Mouse (Mus musculus): Measurements from ENCODE around the gene Gpha2. TPM values are rescaled to one million over a fixed set of nuclear protein-coding genes. Genes with fewer than 3 reads are reported as not detected.

The Gpha2 gene
- total RNA-seq, 2 experiments from 2014 or later: not detected

DNA sequence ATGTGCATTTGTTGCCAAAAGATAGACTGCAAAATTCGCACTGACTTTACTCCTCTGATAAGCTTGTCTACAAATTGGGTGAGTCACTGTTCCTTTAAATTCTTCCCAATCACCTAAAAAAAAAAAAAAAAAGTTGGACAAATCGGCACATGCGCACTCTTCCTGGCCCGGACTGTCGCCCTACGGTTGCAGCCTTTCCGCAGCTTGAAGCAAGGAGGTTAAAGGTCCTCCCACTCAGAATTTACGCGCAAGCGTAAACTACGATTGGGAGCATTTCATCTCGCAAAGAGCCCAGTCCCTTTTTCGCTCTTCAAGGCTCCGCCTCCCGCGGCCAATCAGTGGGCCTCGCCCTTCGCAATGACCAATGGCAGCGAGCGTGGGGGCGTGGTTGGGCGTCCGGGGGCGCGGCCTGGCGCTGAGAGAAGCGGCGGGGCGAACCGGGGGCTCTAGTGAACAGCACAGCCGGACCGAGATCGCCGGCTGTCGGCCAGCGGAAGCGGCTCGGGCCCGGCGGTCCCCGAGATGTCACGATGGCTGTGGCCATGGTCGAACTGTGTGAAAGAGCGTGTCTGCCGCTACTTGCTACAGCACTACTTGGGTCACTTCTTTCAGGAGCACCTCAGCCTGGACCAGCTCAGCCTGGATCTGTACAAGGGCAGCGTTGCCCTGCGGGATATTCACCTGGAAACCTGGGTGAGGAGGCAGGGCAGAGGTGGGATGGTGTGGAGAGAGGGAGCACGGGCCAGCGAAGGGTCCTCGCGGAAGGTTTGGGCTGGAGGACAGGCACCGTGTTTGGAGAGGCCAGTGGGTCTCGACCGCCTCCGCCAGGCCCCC is 15.3 kb downstream of the Gpha2 start, which contains the start of gene Atg2a:
Atg2a (plus strand) TSS at position 395 of the 834 bp plus-strand sequence.
- DNase-seq: peak; percentile 97
- intact Hi-C loops (cut with DNase I): loop anchor here (5.0 kb wide), 1 partner anchor 179 kb away; the partner anchor contains the start of gene Znhit2

DNA sequence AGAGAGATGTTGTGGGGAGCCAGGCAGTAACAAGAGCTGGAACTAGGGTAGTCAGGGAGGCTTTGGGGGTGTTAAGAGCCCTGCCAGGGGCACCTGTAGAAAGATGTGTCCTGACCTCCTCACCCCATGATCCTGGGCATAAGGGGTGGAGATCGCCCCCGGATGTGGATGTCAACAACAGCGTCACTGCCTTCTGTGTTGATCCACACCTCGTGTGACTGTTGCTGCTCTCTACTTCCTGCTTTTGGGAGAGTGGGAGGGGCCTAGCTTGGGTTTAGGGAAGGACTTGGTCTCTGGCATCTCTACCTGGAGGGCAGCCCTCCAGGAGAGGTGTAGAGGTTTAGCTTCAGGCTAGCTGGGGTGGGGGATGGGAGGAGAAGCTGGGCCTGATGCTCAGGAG is 16.1 kb downstream of the Gpha2 start:
- peak in 1 of 2 experiments; percentile 45 for DNase-seq
- intact Hi-C loops (cut with DNase I): loop anchor here (5.0 kb wide), 1 partner anchor 180 kb away; the partner anchor contains the start of gene Znhit2

DNA sequence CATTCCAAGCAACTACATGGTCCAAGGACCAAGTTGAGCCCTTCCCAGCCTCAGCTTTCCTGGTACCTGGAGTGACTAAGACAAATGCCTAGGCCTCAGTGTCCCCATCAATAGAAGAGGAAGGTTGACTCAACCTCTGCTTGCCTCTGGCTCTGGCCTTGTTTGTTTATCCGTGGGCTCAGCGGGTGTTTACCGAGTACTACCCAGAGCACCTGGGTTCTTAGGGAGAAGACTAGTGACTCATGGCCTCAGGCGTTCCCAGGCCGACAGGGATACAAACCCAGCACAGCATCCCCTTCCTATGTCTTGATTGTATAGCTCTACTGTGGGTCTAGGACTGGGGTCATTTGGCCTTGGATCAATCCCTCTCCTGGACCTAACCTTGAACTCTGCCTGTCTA is 17.0 kb downstream of the Gpha2 start:
- intact Hi-C loops (cut with DNase I): loop anchor here (5.0 kb wide), 1 partner anchor 181 kb away; the partner anchor contains the start of gene Znhit2
- DNase-seq: no peak

DNA sequence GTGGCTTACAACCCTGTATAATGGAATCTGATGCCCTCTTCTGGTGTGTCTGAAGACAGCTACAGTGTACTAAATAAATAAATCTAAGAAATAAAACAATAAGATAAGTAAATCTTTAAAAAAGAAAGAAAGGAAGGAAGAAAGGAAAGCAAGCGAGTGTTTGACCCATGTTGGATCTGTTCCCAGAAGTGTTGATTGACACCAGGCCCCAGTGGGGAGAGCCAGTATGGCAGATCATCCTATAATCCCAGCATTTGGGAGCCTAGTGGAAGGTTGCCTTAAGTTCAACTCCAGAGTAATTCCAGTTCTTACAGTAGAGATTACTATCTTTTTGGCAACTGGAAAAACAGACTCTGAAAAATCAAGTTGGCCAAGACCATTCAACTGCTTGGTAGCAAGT is 19.6 kb downstream of the Gpha2 start:
- intact Hi-C loops (cut with DNase I): loop anchor here (2.0 kb wide), 1 partner anchor 699 kb away; no protein-coding TSS in a partner anchor
- DNase-seq: no peak

DNA sequence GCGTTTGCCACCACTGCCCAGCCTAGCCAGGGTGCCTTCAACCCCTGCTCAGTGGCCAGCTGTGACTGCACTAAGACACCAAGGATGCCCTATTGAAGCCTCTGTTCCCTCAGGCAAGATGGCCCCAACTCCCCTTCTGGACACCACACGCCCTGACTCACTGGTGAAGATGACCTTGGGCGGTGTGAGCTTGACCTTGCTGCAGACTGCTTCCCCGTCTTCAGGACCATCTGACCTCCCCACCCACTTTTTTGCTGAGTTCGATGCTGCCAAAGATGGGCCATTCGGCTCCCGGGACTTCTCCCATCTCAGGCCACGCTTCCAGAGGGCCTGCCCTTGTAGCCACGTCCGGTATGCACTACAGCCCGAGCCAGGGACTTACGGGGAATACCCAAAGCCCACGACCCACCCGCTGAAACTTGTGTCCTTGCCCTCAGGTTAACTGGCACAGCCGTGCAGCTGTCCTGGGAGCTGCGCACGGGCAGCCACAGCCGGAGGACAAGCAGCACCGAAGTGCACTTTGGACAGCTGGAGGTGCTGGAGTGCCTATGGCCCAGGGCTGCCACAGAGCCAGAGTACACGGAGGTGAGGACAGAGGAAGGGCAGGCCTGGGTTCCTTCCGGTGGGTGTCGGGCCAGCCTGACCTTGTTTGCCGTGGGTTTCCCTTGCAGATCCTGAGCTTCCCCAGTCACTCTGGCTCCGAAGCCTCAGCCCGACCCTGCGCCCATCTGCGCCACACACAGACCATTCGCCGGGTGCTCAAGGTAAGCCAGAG is 21.5 kb downstream of the Gpha2 start:
- intact Hi-C loops (cut with DNase I): no loop called here
- DNase-seq: no peak

DNA sequence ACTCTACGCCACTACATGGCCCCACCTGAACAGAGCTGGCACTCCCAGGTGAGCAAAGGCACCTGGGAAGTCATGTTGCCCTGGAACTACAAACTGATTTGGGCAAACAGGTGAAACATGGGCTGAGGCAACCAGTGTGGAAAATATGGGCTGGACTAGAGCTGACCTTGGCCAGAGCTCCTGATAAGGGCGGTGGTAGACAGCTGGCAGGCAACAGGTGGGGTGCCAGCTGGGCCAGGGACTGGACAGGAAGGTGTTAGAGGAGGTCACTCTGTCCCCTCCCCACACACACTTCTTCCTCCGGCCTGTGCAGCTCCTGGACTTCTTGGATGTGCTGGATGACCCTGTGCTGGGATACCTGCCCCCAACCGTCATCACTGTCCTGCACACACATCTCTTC is 26.8 kb downstream of the Gpha2 start:
- intact Hi-C loops (cut with DNase I): no loop called here

DNA sequence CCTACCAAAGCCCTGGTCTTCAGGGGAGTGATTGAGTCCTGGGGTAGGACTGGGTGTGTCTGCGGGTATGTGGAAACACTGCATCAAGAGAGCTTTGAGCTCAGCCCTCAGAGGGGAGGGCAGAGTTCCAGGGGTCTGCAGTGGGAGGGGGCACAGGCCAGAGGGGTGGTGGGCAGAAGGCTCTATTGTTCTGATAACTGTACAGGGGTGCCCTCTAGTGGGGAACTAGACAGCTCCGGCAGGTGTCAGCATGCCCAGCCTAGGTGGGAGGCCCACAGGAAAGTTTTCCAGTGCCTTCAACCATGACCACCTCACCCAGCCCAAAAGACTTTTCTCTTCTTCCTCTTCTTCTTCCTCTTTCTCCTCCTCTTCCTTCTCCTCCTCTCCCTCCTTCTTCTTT is 34.2 kb downstream of the Gpha2 start:
- intact Hi-C loops (cut with DNase I): no loop called here
- DNase-seq: no peak

More for the DNA sequence above, 26.8 kb downstream of the Gpha2 start:
- no peak for DNase-seq

DNA sequence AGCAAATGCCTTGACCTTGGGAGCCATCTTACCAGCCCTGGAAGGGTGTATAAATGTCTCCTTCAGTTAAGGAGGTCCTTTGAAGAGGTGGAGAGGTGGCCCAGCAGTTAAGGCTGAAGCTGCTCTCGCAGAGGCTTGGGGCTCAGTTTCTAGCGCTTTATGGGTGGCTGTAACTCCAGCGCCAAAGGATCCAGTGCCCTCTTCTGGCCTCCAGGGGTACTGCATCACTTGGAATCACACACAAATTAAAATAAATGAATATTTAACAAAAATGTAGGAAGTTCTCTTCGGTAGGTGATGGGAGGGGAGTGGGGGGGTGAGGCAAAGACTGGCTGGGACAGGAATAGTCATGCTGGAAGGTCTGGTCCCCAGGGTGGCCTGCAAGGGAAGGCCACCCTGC is 34.8 kb downstream of the Gpha2 start:
- intact Hi-C loops (cut with DNase I): no loop called here
- DNase-seq: no peak

DNA sequence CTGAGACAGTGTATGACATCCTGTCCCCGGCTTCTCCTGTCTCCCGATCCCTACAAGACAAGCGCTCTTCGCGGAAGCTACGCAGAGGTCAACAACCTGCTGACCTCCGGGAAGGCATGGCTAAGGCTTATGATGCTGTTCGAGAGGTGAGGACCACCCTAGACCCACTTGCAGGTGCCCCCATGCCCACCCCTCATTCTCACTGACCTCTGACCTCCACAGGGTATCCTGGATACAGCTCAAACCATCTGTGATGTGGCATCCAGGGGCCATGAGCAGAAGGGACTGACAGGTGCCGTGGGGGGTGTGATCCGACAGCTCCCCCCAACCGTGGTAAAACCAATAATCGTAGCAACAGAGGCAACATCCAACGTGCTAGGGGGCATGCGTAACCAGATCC is 35.2 kb downstream of the Gpha2 start:
- DNase-seq: no peak
- intact Hi-C loops (cut with DNase I): no loop called here

DNA sequence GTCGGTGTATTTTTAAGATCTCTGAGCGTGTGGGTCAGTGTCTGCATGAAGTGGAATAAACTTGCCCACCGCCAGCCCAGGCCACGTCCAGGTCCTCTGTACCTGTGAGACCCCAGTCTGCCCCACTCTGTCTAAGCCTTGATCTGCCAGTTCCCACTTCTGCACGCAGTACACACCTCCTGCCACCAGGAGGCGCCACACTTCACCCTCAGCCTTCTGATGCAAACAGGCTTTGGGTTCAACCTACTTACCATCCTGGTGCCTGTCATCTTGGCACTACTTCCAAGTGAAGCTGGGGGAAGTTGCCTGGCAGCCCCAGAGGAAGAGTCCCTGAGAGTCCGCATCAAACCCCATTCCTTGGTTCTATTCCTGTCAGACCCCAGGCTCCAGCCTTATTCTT is 36.0 kb downstream of the Gpha2 start:
- DNase-seq: peak; percentile 77 to 82
- intact Hi-C loops (cut with DNase I): loop anchor here (2.0 kb wide), 1 partner anchor 69 kb away; no protein-coding TSS in a partner anchor

DNA sequence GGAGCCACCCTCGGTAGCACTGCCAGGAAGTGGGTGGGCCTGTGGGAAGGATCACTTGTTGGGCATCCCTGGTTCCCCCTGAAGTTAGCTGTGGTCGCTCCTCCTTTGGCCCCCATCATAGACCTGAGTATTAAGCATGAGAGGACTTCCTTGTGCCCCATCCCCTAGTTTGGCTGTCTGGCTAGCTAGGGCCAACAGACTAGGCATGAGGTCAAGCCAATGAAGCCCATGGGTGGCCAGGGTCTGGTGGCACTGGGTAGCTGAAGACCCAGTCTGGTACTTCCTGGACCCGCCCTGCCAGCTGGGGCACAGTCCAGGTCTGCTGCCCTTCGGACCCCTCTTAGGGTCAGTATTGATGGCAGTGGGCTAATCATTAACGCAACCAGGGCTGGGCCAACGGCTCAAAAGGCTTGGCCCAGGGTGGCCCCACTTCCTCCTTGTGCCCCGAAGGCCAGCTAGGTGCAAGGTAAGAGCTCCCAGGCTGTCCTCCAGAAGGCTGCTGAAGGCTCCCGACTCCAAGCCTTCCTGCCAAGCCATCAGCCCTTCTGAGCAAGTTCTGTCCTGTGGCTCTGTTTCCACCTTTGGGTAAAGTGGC is 36.8 kb downstream of the Gpha2 start:
- intact Hi-C loops (cut with DNase I): loop anchor here (2.0 kb wide), 1 partner anchor 68 kb away; no protein-coding TSS in a partner anchor
- DNase-seq: no peak

DNA sequence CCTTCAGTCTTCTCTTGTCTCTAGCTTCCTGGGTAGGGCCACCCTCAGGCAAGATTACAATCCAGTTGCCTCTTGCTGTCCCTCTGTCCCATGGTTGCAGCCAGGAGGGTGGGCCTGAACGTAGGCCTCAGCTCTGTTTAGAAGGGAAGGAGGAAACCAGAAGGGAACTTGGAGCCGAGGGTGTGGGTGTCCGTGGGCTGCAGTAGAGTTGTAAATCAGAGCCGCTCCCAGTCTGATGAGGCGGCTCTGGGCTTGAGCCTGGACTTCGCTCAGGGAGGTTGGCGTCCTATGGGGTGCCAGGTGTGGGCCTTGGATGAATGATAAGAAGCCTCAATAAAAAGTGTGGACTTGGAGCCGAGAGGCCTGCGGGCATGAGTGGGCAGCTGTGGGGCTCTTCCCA is 38.0 kb downstream of the Gpha2 start:
- no peak for DNase-seq
- intact Hi-C loops (cut with DNase I): no loop called here

DNA sequence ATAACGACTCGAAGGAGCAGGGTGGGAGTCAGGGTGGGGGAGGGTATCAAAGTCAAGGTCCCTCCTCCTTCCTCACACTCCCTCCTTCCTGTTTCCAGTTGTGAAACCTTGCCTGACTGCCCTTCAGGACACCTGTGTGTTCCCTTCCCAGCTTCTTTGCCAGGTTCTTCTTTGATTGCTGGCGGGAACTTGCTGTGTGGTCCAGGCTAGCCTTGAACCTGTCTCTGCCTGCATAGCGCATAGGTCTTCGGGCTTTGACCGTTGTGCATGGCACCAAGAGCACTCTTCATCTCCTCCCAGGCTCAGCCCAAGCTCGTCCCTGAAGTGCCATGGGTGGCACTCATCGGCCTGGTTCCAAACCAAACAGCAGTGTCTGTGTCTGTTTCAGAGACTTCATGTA is 38.8 kb downstream of the Gpha2 start:
- intact Hi-C loops (cut with DNase I): no loop called here
- DNase-seq: no peak

DNA sequence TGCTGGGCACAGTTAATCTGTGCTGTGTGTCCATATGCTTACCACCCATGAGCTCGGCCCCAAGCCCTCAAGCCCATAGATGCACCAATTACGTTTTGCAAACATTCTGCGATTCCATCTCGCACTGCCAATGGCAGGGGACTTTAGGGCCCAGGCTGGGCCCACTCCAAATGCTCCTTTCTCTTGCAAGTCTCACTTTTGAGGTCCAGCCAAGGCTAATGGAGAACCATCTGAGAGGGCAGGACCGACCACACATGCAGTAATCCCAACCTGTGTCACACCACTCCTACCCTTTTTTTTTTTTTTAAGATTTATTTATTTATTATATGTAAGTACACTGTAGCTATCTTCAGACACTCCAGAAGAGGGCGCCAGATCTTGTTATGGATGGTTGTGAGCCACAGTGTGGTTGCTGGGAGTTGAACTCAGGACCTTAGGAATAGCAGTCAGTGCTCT is 39.6 kb downstream of the Gpha2 start:
- intact Hi-C loops (cut with DNase I): no loop called here
- no peak for DNase-seq

DNA sequence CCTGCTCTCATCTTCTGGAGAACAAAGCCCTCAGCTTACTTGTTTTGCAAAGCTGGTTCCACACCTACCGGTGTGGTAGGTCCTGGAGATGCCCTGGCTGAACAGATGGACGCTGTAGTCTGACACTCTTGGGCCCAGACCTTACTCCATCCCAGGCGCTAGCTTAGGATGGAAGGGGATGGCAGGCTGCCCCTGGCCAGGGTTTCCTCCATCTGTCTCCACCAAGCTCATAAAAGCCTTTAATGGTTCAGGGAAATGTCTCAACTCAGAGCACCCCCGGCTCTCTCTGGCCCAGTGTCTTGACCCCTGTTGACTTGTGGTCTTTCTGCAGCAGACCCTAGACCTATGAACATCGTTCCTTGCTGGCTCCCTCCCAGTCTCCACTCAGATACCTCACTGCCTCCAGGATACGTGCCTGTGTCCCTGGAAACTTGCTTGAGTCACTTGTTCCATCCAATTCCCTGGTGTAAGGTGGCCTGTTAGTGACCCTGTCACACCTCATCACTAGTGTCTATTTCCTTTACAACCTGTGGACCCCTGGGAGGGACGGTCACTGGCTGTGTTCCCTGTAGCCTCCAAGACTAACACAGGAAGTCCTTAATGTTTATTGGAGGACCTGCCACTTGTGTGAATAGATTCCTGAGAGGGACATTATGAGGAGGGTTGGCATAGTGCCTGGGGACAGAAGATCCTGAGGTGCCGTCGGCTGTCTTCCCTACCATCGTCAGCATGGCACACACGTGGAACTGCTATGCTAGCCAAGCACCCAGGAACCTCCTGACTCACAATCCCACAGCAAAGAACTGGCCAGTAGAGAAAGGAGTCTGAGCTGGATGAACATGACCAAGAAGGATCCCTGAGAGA is 41.4 kb downstream of the Gpha2 start:
- no peak for DNase-seq
- intact Hi-C loops (cut with DNase I): loop anchor here (1.0 kb wide), 2 partner anchors 37 to 64 kb away; no protein-coding TSS in a partner anchor

DNA sequence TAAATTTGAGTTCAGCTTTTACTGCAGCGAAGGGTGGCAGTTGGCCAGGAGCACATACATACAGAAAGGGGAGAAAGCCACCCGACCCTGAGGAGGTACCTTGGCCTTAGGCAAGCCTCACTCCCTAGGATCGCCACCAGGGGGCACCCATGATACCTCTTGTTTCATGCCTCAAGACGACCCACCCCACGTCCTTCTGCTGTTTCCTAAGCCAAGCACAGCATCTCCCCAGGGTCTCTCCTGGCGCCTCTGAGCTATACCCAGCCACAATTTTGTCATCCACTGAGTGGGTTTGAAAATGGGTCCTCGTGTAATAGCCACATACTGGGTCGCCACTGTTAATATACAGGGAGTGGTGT is 42.0 kb downstream of the Gpha2 start:
- intact Hi-C loops (cut with DNase I): loop anchor here (1.0 kb wide), 2 partner anchors 36 to 63 kb away; no protein-coding TSS in a partner anchor

DNA sequence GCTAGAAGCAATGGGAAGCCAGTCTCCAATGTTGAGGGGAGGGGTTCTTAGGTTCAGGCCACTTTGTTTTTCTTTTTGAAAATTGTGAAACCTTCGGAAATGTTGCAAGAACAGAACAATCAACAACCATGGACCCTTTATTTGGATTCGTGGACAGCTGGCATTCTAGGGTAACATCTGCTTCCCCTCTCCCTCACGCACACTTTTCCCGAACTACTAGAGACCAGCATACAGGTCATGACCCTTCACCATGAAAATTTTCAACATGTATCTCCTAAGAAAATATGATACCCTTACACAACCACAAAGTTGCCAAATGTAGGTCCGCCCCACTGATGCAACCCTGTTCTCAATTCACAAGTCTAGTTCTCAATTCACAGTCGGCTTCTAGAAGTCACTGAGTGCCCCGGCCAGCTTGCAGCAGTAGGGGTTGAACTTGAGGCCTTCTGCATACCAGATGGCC is 42.5 kb downstream of the Gpha2 start:
- DNase-seq: no peak
- intact Hi-C loops (cut with DNase I): loop anchor here (1.0 kb wide), 2 partner anchors 36 to 63 kb away; no protein-coding TSS in a partner anchor

More for the DNA sequence above, 42.0 kb downstream of the Gpha2 start:
- peak; percentile 90 to 92 for DNase-seq

DNA sequence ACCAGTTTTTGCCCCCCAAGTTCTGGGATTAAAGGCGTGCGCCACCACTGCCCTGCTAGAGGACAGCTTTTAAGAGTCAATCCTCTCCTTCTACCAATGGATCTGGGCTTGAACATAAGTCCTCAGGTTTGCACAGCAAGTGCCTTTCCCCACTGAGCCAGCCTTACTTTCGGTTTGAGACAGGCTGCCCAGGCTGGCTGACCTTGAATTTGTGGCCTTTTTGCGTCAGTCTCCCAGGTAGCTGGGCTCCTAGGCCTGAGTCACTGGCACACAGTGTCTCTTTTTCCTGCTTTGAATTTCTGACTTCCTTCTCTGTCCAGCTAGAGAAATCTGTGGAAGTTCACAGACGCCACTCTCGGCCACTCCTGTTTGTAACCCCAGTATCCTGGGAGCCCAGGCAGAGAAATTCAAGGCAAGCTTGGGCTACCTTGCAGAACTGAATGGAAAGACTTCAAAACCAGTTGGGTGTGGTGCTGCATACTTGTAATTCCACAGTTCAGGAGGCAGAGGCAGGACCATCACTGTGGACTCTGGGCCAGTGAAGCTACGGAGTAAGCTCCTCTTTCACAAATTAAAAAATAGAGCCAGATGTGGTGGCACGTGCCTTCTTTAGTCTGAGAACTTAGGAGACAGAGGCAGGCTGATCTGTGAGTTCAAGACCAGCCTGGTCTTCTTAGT is 43.8 kb downstream of the Gpha2 start:
- intact Hi-C loops (cut with DNase I): no loop called here
- no peak for DNase-seq

DNA sequence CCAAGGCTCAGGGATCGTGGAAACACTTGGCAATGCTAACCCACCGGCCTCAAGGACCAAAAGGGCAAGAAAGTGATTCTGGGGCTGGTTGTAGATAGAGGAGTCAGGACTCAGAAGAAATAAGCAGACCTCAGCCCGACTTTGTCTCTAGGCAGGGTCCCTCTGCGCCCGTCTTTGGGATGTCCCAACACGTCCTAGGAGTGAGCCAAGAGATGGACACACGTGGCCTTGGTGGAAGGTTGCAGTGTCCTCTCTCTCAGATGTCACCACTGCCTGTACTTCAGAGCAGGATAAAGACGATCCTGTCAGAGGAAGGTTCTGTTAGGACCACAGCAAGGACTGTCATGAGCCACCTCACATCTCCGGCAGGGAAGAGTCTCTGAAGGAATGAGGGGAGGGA is 44.5 kb downstream of the Gpha2 start:
- DNase-seq: no peak
- intact Hi-C loops (cut with DNase I): no loop called here
